Mouse (Mus musculus): ENCODE results near the gene Mybpc2.

DNA sequence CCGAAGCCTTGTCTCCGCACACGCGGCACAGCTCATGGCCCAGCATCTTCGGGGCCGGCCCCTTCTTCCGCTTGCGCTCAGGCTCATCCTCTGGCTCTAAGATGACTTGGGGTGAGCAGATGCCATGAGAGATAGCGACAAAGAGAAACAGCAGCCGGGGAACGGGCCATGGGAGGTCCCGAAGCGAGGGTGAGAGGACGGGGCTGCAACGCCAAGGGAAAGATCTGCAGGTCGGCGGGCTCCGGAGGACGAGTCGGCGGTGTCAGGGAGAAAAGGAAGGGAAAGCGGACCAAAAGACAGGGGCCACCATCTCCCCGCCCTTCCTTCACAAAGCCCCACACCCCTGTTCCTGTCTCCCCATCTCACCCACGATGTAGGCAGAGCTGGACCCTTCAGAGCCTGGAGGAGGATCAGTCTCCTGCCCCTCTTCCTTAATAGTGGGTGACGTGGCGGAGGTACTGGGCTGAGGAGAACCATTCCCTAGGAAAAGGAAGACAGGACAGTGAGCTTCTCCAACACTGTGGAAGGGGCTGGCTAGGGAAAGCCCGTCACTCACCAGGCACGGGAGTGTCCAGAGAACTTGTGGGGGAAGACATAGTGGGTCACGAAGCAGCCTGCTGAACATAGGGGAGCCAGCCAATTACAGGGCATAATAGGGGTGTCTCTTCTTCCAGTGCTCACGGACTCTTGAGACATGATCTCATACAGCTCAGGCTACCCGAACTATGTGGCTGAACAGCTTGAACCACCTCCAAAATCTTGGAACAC, 27.9 kb upstream of the Mybpc2 start:
- TF ChIP-seq TBP (conservative IDR thresholded peaks at IDR 0.05; ENCODE audit: low read depth, low read length) (no peak), POLR2A (IDR thresholded peaks at IDR 0.05; ENCODE audit: low read depth, low read length) (no peak)
